Mouse (Mus musculus) 3134 (cell line): Measurements from ENCODE around the gene Disp1.

ENCODE experiments used
- DNase-seq: peaks from one replicate; pipeline ENCODE4 v3.0.0-alpha.2; 2011; ENCODE audit warnings: low spot score; ENCODE audit not compliant: insufficient read length; ENCODE audit errors: extremely low read depth

Gene Disp1

GRCm38 (mm10) chr1:183046081-183046480, 175.2 kb downstream of the Disp1 start:
- DNase-seq: no peak

- DNase-seq: no peak
These were observed 178.0 kb downstream of the Disp1 start for GRCm38 (mm10) chr1:183043161-183043812.

DNA sequence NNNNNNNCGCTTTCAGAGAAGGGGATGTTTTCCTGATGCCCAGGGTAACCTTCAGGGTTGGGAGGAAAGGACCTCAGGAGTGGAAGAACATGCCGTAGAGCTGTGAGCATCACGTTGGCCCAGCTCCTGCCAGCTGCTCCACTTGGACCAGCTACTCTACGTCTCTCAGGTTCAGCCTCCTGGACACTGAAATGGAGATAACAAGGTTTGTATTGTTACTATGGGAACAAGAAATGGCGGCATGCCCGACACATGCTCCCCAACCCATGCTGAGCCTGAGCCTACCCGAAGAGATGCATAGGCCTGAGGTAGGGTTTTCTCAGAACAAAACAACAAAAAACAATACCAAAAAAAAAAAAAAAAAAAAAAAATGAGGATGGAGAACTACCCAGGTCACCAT, 179.6 kb downstream of the Disp1 start:
- DNase-seq: no peak

DNA sequence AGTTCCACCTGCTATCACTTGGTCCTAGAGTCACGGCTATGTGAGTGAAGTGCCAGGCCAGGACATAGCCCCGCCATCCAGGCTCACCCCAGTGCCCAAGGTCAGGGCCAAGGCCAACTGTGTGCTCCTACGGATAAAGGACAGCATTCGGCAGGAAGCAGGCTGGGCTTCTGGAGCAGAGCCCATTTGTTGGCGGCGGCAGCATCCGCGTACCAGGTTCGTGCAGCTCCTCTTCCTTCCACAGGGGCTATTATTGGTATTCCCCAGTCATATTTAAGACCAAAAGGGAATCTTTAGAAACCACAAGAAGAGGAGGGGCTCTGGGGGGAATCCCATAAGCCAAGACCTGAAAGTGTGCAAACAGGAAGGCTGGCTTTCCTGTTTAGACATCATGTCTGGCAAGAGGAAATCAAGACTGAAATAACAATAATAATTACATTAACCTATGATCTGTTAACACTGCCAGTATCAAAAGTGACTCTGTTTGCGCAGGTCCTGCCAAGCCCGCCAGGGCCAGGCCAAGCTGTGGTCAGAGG, 180.4 kb downstream of the Disp1 start:
- DNase-seq: no peak

DNA sequence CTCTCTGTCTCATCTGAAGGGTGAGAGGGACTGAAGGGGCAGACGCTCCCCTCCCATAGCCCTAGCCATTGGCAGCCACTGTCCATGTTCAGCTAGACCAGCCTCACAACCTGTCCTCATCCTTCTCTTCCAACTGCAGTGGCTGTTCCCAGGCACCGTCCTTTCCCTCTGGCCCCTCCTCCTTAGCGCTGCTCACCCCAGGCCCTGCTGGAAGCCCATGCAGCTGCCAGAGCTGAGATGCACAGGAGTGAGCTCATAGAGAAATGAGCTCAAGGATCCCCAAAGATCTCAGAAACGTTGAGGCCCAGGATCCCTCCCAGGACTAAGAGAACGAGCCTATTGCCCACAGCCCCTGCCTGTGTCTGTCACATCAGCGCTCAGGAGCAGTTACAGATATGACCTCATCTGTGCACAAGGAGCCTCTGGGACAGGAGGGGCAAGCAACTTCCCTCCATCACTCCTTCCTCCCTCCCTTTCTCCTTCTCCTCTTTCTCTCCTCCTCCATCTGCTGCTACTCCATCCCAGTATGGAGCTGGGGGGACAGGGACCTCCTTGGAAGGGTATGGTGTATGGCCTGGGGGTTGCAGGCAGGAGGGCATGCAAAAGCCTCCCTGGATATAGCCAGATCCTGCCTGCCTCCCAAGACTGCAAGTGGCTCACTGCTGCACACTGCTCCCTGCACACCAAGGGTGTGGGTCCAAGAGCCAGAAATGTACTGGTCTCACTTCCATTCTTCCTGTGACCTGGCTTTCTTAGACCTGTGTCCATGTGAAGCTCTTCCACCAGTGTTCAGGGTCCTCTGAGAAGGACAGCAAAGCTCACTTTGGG, 181.2 kb downstream of the Disp1 start:
- DNase-seq: no peak

DNA sequence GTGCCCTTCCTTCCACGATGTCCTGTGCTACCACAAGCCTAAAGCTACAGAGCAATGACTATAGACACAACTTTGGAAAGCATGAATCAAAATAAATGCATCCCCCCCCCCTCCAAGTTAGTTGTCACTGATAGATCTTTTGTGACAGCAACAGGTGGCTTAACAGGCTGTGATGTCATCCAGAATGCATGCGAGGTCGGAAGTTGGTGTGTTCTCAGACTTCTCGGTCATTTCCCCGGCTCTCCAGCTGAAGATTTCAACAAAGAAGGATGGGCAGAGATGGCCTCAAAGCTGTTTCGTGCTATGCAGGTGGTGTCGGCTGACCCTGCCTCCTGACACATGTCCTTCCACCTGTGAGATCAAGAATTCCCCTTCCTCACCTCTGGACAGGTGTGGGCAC, 181.9 kb downstream of the Disp1 start:
- DNase-seq: no peak
